Mouse (Mus musculus): ENCODE measurements around the gene Pramef17.
"Not testable (repeated sequence)": the region's sequence is repeated elsewhere in the genome, so short reads cannot be mapped to it uniquely, and the experiment has no call there.

- TF ChIP-seq MYOG (IDR thresholded peaks at IDR 0.05; ENCODE audit: control insufficient read depth, extremely low read depth, insufficient read length); CTCF (IDR thresholded peaks at IDR 0.05; ENCODE audit: control insufficient read depth, insufficient read depth, insufficient read length); USF1 (IDR thresholded peaks at IDR 0.05; ENCODE audit: low read depth); MYOD1 (IDR thresholded peaks at IDR 0.05; ENCODE audit: control insufficient read depth, insufficient read length, low read depth): not testable (repeated sequence)
Measured at GRCm38 (mm10) chr4:143950916-143951315, 43.3 kb downstream of the Pramef17 start, which contains the start of gene Pramef25.
